Mouse (Mus musculus): ENCODE data around the gene Pheta1. TPM values are rescaled to one million over a fixed set of nuclear protein-coding genes. Genes with fewer than 3 reads are reported as not detected.
A peak's percentile ranks its signal among the peaks of the same experiment; 100 is the strongest.

The Pheta1 gene
- polyA plus RNA-seq, 1 experiment from 2014 or later: 22.7 TPM

DNA sequence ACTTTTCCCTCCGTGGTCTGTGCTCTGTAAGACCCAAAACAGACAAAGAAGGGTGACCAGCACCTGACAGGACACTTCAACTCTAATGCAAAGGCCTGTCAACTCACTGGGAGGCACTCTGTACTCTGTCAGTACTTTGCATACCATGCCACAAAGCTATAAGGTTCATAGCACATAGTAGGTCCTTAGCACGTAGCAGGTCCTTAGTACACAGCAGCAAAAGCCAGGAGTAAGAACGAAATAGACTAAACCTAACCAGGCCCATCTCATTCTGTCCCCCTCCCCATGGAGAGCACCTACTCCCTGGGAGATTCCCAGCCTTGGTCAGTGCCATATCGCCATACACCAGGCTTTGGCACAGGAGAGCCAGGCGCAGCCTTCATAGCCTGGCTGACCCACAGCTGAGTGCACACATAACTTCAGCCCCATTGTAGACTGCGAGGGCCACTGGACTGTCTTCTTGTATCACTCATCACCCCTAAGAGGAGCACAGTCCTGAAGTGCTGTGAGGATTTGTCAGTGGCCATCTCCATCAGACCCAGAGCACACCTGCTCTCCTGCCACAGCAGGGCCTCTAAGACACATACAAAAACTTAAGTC, 17.7 kb upstream of the Pheta1 start:
- WGBS: 90% methylated on average over 6 of the region's 6 CpGs
- no peak for DNase-seq (ENCODE audit: low spot score)
- H3K4me3 ChIP-seq (ENCODE audit: low read depth, low read length): no peak overlapping the region
- H3K4me1 ChIP-seq (ENCODE audit: insufficient read depth, low read depth, low read length): peaks cover 32% of the 10 kb centered on the region
- H3K36me3 ChIP-seq (ENCODE audit: insufficient read depth, low read length): peaks cover 19% of the 10 kb centered on the region
- H3K9ac ChIP-seq (replicated peaks; ENCODE audit: low read depth): no peak overlapping the region
- TF ChIP-seq CTCF (IDR thresholded peaks at IDR 0.05) (no peak), EP300 (IDR thresholded peaks at IDR 0.05) (no peak)
- no peak overlapping the region for H3K4me2 ChIP-seq (replicated peaks; ENCODE audit: low read depth, low read length)
- H3K9me3 ChIP-seq (ENCODE audit: low read length): no peaks in the 10 kb centered on the region
- H3K27ac ChIP-seq (ENCODE audit: low read length): no peak overlapping the region
- no peaks in the 10 kb centered on the region for H3K27me3 ChIP-seq (replicated peaks; ENCODE audit: insufficient read depth, low read length)
- ATAC-seq: no peak

DNA sequence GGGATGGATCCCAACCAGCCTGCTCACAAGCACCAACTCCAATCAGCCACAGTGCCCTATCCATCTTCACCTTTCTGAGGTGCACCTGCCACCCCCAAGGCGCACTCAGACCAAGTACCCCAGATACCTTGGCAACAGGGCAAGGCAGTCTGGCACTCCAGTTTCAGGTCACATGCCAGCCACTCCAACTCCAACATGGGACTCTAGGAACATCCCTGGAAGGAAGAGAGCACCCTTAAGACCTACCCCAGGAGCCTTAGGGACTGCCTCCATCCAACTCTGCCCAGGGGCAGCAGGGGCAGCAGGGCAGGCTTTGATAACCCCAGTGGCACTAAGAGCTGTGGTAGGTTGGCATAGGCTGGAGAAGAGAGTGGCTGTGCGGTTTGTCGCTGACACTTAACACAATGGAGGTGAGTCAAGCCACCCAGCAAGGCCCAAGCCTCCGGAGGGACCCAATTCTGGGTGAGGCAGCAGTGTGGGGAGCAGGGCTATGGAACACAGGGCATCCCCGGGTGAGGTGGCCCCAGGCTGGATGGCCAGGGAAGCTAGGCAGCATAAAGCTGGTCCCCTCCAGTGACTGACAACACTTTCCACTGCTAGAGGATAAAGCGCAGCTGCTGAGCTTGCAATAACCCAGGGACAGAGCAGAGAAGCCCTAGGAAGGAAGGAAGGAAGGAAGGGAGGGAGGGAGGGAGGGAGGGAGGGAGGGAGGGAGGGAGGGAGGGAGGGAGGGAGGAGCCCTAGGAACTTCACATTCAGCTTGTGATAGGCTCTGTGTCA, 16.2 kb upstream of the Pheta1 start:
- no peak overlapping the region for H3K9ac ChIP-seq (replicated peaks; ENCODE audit: low read depth)
- 53% methylated on average over 6 of the region's 6 CpGs for WGBS
- H3K9me3 ChIP-seq (ENCODE audit: low read length): no peaks in the 10 kb centered on the region
- peaks cover 11% of the 10 kb centered on the region for H3K36me3 ChIP-seq (ENCODE audit: insufficient read depth, low read length)
- H3K4me1 ChIP-seq (ENCODE audit: insufficient read depth, low read depth, low read length): peaks cover 33% of the 10 kb centered on the region
- TF ChIP-seq CTCF (IDR thresholded peaks at IDR 0.05) (no peak), EP300 (IDR thresholded peaks at IDR 0.05) (no peak)
- H3K27me3 ChIP-seq (replicated peaks; ENCODE audit: insufficient read depth, low read length): no peaks in the 10 kb centered on the region
- ATAC-seq (no peak), DNase-seq (ENCODE audit: low spot score) (peak; percentile 71)
- H3K4me3 ChIP-seq (ENCODE audit: low read depth, low read length): no peak overlapping the region
- 0 out of 2 replicates have a peak overlapping the region, but pooled peaks have one; percentile 11 for H3K4me2 ChIP-seq (replicated peaks; ENCODE audit: low read depth, low read length)
- H3K27ac ChIP-seq (ENCODE audit: low read length): peak overlapping the region; percentile 71; the same call in 1 of the 2 replicates

- Histone ChIP-seq H3K36me3 (ENCODE audit: insufficient read depth, low read length) (peaks cover 5% of the 10 kb centered on the region), H3K9ac (replicated peaks; ENCODE audit: low read depth) (no peak overlapping the region), H3K27me3 (replicated peaks; ENCODE audit: insufficient read depth, low read length) (no peaks in the 10 kb centered on the region), H3K4me1 (ENCODE audit: insufficient read depth, low read depth, low read length) (peaks cover 36% of the 10 kb centered on the region), H3K27ac (ENCODE audit: low read length) (peak overlapping the region; percentile 71), H3K4me2 (replicated peaks; ENCODE audit: low read depth, low read length) (peak overlapping the region; percentile 67), H3K9me3 (ENCODE audit: low read length) (no peaks in the 10 kb centered on the region), H3K4me3 (ENCODE audit: low read depth, low read length) (0 out of 2 replicates have a peak overlapping the region, but pooled peaks have one; percentile 86)
- ATAC-seq: no peak
- DNase-seq (ENCODE audit: low spot score): no peak
- WGBS: 85% methylated on average over 2 of the region's 2 CpGs
- no peak for TF ChIP-seq CTCF (IDR thresholded peaks at IDR 0.05)
Observed at GRCm38 (mm10) chr5:121833159-121833558, 15.6 kb upstream of the Pheta1 start.

DNA sequence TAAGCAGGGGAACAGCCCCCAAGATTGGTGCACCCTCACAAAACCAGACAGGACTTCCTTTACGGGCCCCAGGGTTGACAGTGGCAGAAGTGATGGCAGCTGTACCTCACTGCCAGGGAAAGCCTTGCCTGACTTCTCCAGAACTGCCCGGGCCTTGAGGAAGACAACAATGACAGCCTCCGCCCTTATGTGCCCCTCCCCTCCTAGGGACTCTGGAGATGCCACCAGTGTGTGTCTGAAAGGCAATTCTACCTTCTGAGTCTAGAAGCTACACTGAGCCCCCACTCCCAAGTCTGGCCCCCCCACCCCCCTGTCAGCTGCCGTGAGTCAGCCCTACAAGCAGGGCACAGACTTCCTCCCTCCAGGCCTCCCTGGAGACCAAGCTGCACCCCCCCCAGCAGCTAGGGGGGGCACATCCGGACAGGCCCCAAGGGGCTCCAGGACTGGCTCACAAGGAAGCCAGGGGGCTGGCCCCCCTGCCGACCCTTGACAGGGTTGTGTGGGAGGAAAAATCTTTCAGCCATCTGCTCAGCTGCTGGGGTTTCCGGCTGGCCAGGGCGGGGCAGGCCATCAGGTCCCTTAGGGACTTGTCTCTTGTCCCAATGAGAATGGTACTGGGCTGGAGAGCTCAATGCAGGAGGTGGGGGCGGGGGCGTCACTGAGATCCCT, 15.1 kb upstream of the Pheta1 start:
- Histone ChIP-seq H3K4me3 (ENCODE audit: low read depth, low read length) (0 out of 2 replicates have a peak overlapping the region, but pooled peaks have one; percentile 86), H3K4me1 (ENCODE audit: insufficient read depth, low read depth, low read length) (peaks cover 39% of the 10 kb centered on the region), H3K9ac (replicated peaks; ENCODE audit: low read depth) (no peak overlapping the region; the same call in 1 of the 2 replicates), H3K4me2 (replicated peaks; ENCODE audit: low read depth, low read length) (peak overlapping the region; percentile 67), H3K27me3 (replicated peaks; ENCODE audit: insufficient read depth, low read length) (no peaks in the 10 kb centered on the region), H3K27ac (ENCODE audit: low read length) (peak overlapping the region; percentile 93), H3K36me3 (ENCODE audit: insufficient read depth, low read length) (no peaks in the 10 kb centered on the region), H3K9me3 (ENCODE audit: low read length) (no peaks in the 10 kb centered on the region)
- WGBS: 42% methylated on average over 9 of the region's 10 CpGs
- ATAC-seq (peak; percentile 40), DNase-seq (ENCODE audit: low spot score) (peak; percentile 77)
- no peak for TF ChIP-seq CTCF (IDR thresholded peaks at IDR 0.05)
- peak; percentile 53; the same call in 1 of the 2 replicates for TF ChIP-seq EP300 (IDR thresholded peaks at IDR 0.05)

DNA sequence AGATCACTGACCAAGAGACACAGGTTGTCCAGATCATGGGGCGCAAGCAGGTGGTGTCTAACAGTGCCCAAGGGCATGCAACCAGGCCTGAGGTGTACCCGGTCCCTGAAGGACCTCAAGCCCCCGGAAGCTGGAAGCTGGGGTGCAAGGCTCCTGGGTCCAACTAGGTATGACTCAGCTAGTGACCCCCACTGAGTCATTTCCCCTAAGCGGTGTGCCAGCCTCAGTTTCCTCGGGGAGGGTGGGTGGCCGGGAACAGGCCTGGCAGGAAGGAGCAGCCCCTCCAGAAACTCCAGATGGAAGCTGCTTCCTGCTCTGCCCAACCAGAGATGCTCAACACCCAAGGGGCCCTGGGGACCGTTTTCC, 14.6 kb upstream of the Pheta1 start:
- ATAC-seq (no peak), DNase-seq (ENCODE audit: low spot score) (no peak)
- Histone ChIP-seq H3K36me3 (ENCODE audit: insufficient read depth, low read length) (no peaks in the 10 kb centered on the region), H3K27me3 (replicated peaks; ENCODE audit: insufficient read depth, low read length) (no peaks in the 10 kb centered on the region), H3K4me3 (ENCODE audit: low read depth, low read length) (peak overlapping the region; percentile 86; the same call in 1 of the 2 replicates), H3K9ac (replicated peaks; ENCODE audit: low read depth) (no peak overlapping the region), H3K9me3 (ENCODE audit: low read length) (no peaks in the 10 kb centered on the region), H3K27ac (ENCODE audit: low read length) (peak overlapping the region; percentile 93), H3K4me2 (replicated peaks; ENCODE audit: low read depth, low read length) (peak overlapping the region; percentile 67), H3K4me1 (ENCODE audit: insufficient read depth, low read depth, low read length) (peaks cover 34% of the 10 kb centered on the region)
- TF ChIP-seq CTCF (IDR thresholded peaks at IDR 0.05) (no peak), EP300 (IDR thresholded peaks at IDR 0.05) (no peak)
- WGBS: 66% methylated on average over 7 of the region's 7 CpGs

Measured in lung, postnatal 0 days (tissue).